Mouse (Mus musculus) lung, postnatal 0 days (tissue): ENCODE results near the gene Slc6a6.

Experiments
- CTCF ChIP-seq: IDR thresholded peaks from 2 replicates; pipeline ENCODE4 v1.5.1; 2016; ENCODE audit warnings: antibody characterized with exemption, mild to moderate bottlenecking
- EP300 ChIP-seq: IDR thresholded peaks from 2 replicates; pipeline ENCODE4 v1.6.1; 2016; ENCODE audit warnings: antibody characterized with exemption, mild to moderate bottlenecking, control low read depth

DNA sequence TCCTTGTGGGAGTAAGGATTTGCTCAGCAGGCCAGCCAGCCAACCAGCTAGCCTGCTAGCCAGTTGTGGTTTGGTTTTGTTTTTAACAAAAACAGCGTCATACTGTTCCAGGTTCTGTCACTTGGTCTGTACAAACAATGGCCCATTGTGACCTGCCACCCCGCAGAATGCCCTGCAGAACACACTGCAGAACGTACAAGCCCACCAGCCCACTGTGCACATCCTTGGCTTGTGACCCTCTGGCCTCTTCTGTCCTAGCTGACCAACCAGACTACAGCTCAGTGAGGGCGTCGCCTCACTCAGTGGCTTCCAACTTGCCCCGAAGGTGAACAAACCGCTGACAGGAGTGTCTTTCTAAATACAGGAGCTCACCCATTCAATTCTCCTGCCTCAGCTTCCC, 6.4 kb downstream of the Slc6a6 start:
- TF ChIP-seq CTCF (no peak), EP300 (no peak)
